Mouse (Mus musculus) heart, postnatal 25 days (tissue): Measurements from ENCODE around the gene Ralgapa2. TPM values are rescaled to one million over a fixed set of nuclear protein-coding genes. Genes with fewer than 3 reads are reported as not detected.
"Not testable (repeated sequence)": the region's sequence is repeated elsewhere in the genome, so short reads cannot be mapped to it uniquely, and the experiment has no call there.

Experiments used
- DNase-seq: peaks from one replicate; pipeline ENCODE4 v3.0.0; 2022; ENCODE audit warnings: low spot score
- intact Hi-C: fragments of 180-260 bp; cut with DNase I; formaldehyde crosslinking; loops from one replicate; pipeline ENCODE4 v1.15.1; 2025
- total RNA-seq, 2 experiments: library from RNA; stranded (reverse); gene quantifications; 2 replicates each; pipeline ENCODE4 v1.2.3; 2021

Ralgapa2 gene
- total RNA-seq, 2 experiments from 2014 or later, result 40.4 to 46.1 TPM

GRCm38 (mm10) chr2:146500067-146500466 is 12.1 kb downstream of the Ralgapa2 start:
- intact Hi-C loops, result no loop called here
- no peak for DNase-seq

DNA sequence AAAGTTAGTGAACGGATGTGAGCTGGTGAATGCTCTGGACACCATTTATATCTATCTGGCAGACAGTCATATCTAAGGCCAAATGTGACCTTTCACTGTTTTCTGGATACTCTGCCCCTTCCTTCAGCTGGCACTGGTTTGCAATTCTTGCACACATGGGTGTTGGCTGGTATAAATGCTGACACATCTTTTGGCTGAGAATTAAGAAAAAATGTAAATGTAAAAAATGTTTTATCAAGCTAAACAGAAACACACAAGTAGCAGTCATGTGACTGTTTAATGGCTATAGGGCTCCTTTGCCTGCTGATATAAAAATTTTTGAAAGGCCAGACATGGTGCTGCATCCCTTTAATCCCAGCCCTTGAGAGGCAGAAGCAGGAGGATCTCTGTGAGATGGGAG is 13.0 kb downstream of the Ralgapa2 start:
- intact Hi-C loops, result no loop called here
- no peak for DNase-seq

DNA sequence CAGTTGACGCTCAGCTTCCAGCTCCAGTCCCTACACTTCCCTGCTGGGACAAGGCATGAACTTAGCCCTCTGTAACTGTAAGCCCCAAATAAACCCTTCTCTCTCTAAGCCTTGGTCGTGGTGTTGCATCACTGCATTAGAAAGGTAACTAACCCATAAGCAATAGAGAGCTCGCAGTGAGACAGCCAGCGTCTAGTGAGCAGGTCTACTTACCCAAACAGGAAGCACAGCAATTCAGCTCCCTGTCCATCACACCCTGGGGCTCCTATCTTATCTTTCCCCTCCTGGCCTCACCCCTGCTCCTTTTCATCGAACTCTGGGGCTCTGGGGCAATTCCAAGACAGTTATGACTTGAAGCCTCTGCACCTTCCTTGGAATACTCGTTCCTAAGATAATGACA is 13.8 kb downstream of the Ralgapa2 start:
- intact Hi-C loops, result no loop called here

GRCm38 (mm10) chr2:146496995-146497394 is 15.1 kb downstream of the Ralgapa2 start:
- intact Hi-C loops, result no loop called here
- DNase-seq, result no peak

More for the DNA sequence above, 13.8 kb downstream of the Ralgapa2 start:
- DNase-seq, result no peak

GRCm38 (mm10) chr2:146495781-146496180 is 16.4 kb downstream of the Ralgapa2 start:
- DNase-seq, result no peak
- intact Hi-C loops, result no loop called here

DNA sequence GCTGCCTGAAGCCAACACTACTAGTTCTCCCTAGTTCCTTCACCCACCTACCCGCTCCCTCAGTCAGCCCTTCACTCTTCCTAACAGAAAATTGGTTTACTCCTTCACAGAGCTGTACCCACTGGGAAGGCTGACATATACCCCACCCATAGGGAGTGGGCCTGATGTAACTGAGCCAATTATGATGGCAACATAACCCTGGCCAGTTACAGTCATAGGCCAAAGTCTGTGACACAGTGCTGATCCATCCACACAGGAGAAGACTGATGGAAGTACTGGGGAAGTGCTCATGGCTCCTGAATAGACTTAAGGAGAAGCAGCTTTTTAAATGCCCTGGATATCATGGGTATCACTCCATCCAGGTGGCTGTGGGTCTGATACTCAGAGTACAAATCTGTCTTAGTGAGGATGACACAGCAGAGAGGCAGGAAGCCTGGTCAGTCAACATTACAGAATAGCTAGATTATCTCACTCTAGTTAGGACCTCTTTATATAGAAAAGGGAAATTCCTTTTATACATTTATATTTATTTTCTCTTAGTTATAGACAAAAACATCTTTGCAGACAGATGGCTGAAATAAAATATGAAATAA is 18.7 kb downstream of the Ralgapa2 start:
- intact Hi-C loops, result no loop called here
- no peak for DNase-seq

GRCm38 (mm10) chr2:146491830-146492610 is 20.1 kb downstream of the Ralgapa2 start:
- DNase-seq, result no peak
- intact Hi-C loops, result no loop called here

DNA sequence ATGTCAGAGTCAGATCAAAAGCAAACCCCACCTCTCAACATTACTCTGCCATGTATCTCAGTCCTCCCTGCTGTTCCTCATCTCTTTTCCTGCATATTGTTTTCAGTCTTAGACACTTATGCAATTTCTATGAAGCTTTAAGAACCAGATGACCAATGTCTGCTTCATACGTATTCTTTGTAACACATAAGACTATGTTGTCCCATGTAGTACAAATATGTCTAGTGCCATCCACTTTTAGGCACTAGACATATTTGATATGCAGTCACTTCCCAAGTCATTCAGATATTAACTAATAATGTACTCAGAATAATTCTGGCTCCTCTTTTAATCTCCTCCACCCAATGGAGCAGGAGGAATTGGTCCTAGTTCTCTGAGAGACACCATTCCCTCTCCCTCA is 21.2 kb downstream of the Ralgapa2 start:
- intact Hi-C loops, result no loop called here
- no peak for DNase-seq

DNA sequence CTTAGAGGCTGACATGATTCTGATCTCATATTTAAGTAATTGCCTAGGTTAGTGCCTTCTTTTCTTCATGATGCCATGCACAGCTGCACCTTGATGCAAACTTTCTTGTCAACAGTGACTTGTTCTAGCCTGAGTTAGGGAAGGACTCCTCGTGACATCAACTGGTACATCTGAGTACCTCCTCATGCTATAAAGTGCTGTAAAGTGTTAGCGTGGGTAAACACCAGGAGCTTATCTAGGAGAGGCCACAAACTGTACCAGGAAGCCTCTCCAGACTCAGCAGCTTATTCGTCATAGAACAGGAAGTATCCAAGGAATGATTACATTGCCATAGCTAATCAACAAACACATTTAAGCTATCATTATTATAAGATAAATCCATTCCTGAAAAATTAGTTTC is 23.9 kb downstream of the Ralgapa2 start:
- no peak for DNase-seq

GRCm38 (mm10) chr2:146482859-146483258 is 29.3 kb downstream of the Ralgapa2 start:
- intact Hi-C loops, result no loop called here
- no peak for DNase-seq

More for the DNA sequence above, 23.9 kb downstream of the Ralgapa2 start:
- intact Hi-C loops, result no loop called here

GRCm38 (mm10) chr2:146477491-146477890 is 34.7 kb downstream of the Ralgapa2 start:
- intact Hi-C loops, result no loop called here

DNA sequence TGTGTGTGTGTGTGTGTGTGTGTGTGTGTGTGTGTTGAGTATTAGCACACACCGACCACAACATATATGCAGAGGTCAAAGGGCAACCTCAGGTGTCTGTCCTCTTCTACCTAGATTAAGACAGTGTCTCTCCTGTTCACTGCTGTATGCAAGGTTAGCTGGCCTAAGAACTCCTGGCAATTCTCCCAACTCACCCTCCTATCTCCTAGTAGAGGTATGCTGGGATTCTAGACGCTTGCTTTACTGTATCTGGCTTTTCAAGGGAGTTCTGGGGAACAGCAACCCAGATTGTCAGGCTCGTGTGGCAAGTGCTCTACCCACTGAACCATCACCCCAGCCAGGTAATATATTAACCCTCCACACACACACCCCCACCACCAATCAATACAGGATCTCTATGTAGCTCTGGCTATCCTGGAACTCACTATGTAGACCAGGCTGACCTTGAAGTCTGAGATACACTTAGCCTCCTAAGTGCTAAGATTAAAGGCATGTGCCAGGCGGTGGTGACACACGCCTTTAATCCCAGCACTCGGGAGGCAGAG is 35.6 kb downstream of the Ralgapa2 start:
- intact Hi-C loops, result no loop called here
- DNase-seq, result no peak

More at GRCm38 (mm10) chr2:146477491-146477890, 34.7 kb downstream of the Ralgapa2 start:
- no peak for DNase-seq

GRCm38 (mm10) chr2:146476001-146476400 is 36.1 kb downstream of the Ralgapa2 start:
- intact Hi-C loops, result no loop called here
- DNase-seq, result no peak

DNA sequence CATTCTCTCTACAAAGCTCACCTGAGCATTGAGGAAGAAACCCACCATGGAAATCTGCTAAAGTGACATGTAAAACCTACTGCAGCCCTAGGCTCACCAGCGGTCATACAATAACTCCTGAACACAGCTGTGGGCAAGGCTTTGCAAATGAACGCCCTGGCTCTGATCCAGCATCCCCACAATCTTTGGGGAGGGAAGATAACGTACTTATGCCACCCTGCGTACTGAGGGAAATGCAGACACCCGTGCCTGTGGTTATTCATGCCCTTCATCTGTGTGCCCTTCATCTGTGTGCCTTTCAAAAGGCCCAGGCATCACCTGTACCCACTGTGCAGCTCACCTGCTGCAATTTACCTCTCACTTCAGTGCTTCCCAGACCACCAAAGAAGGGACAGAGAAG is 41.2 kb downstream of the Ralgapa2 start:
- no peak for DNase-seq
- intact Hi-C loops, result no loop called here

DNA sequence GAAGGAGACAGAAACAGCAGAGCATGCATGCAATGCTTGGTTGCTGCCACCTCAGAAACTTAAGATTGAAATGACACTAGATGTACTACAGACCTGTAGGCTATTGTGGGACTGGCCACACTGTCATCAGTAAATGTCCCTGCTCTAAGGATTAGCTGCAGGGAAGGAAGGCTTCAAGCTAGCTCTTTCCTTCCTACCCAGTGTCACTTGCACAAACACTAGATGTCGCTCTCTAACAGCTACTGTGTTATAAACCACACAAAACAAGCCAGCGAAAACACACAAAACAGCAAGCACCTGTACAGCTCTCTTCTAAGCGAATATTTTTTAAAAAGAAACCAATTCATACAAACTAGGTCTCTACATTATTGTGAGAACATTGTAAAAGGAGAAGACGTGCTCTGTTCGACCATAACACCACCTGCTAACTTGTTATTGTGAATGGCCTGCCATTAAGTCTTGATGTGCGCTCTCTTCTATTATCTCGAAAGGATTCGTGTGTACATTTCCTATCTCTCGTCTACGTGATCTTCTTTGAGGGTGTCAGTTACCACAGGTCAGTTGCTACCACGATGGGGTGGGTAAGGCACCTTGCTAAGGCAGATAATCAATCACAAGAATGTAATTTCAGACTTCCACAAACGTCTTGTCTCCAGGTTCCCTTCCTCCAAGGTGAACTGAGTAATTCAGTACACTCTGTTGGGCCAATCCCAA is 42.3 kb downstream of the Ralgapa2 start:
- DNase-seq, result no peak
- intact Hi-C loops, result loop anchor here (1.0 to 10.0 kb wide), 2 partner anchors 143 to 705 kb away; no protein-coding TSS in a partner anchor

GRCm38 (mm10) chr2:146468898-146469297 is 43.2 kb downstream of the Ralgapa2 start:
- DNase-seq, result no peak
- intact Hi-C loops, result loop anchor here (1.0 to 10.0 kb wide), 2 partner anchors 144 to 706 kb away; no protein-coding TSS in a partner anchor

- intact Hi-C loops, result loop anchor here (10.0 kb wide), 1 partner anchor 707 kb away; no protein-coding TSS in a partner anchor
- DNase-seq, result no peak
Observed at GRCm38 (mm10) chr2:146468016-146468415, 44.1 kb downstream of the Ralgapa2 start.

DNA sequence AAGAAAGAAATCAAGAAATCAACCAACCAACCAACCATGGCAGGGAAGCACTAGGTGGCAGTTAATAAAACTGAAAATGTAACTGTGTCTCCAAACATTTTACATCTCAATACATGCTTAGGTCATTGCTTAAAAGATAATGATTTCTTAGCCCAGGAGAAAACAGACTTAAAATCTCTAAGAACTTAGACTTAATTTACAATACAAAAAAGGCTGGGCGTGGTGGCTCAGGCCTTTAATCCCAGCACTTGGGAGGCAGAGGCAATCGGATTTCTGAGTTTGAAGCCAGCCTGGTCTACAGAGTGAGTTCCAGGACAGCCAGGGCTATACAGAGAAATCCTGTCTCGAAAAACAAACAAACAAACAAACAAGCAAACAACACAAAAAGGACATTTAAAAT is 45.3 kb downstream of the Ralgapa2 start:
- intact Hi-C loops, result loop anchor here (10.0 kb wide), 1 partner anchor 708 kb away; no protein-coding TSS in a partner anchor
- DNase-seq, result not testable (repeated sequence)

DNA sequence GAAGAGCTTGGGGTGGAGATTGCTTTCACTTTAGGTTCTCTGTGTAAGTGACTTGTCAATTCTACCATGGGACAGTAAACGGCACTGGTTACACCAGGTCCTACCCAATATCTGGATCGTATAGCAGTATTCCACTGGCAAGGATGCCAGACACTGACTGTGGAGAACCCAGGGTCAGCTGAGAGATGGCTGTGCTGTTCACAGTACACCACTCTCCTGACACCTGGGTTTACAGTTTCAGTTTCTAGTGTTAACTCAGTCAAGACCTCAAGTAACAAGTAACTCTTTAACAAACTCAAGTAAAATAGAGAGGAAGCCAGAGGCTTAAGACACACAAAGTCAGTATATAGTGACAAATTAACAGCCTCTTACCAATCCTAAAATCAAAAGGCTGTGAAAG is 54.6 kb downstream of the Ralgapa2 start:
- DNase-seq, result no peak
- intact Hi-C loops, result no loop called here

DNA sequence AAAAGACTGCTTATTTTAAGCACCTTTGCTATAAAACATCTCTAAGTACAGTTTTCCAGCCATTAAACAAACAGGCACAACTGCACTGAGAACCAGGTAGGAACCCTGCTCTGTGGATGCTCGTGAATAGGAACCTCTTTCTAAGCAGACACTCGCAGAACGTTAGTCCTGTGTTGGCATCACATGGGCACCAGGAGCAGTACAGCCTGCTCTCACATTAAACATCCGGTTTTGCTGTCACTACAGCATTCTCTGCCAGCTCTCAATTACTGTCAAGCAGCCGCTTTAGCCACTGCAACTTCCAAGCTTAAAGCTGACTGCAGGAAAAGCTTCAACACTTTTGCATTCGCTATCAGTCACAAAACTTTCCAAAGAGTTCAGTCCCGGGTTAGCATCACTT is 55.5 kb downstream of the Ralgapa2 start:
- DNase-seq, result no peak
- intact Hi-C loops, result no loop called here
